Mouse (Mus musculus) neural tube, embryonic 15.5 days (tissue): ENCODE results near the gene Gm6657. TPM values are rescaled to one million over a fixed set of nuclear protein-coding genes. Genes with fewer than 3 reads are reported as not detected.

Source experiments
- ATAC-seq: fragments of 200-750 bp; cut with Nextera tagmentation; 2 replicates; pipeline ENCODE4 v1.8.0; 2017; ENCODE audit warnings: mild to moderate bottlenecking, moderate TSS enrichment, moderate library complexity; ENCODE audit not compliant: low FRiP score
- H3K27ac ChIP-seq: fragments of 300-500 bp; sonication (generic); replicated peaks from 2 replicates; pipeline ENCODE4 v1.5.1; 2015; ENCODE audit warnings: mild to moderate bottlenecking, inconsistent platforms
- H3K27me3 ChIP-seq: fragments of 300-500 bp; sonication (generic); replicated peaks from 2 replicates; pipeline ENCODE4 v1.6.1; 2015; ENCODE audit warnings: inconsistent platforms
- H3K36me3 ChIP-seq: fragments of 300-500 bp; sonication (generic); 2 replicates; pipeline ENCODE4 v1.6.1; 2015; ENCODE audit warnings: inconsistent platforms
- H3K4me1 ChIP-seq: fragments of 300-500 bp; sonication (generic); 2 replicates; pipeline ENCODE4 v1.6.1; 2015; ENCODE audit warnings: inconsistent platforms
- H3K4me2 ChIP-seq: fragments of 300-500 bp; sonication (generic); 2 replicates; pipeline ENCODE4 v1.6.1; 2015; ENCODE audit warnings: inconsistent platforms, mild to moderate bottlenecking, moderate library complexity
- H3K4me3 ChIP-seq: fragments of 300-500 bp; sonication (generic); replicated peaks from 2 replicates; pipeline ENCODE4 v1.5.1; 2015; ENCODE audit warnings: mild to moderate bottlenecking, inconsistent platforms
- H3K9ac ChIP-seq: fragments of 300-500 bp; sonication (generic); replicated peaks from 2 replicates; pipeline ENCODE4 v1.6.1; 2015; ENCODE audit warnings: mild to moderate bottlenecking, inconsistent platforms
- H3K9me3 ChIP-seq: fragments of 300-500 bp; sonication (generic); replicated peaks from 2 replicates; pipeline ENCODE4 v1.6.1; 2016; ENCODE audit warnings: inconsistent platforms
- WGBS: fragments of 180-500 bp; shearing (Covaris S2); methylation state at CpG from one replicate; pipeline ENCODE4 v1.1.7; 2015; ENCODE audit warnings: mixed read lengths; 5-methylcytosine and 5-hydroxymethylcytosine counted together
- polyA plus RNA-seq: library from polyadenylated mRNA; unstranded; fragments of >200 nt; fragmentation: Nextera tagmentation; extraction: Ambion mirVana; gene quantifications from 2 replicates; pipeline ENCODE4 v1.2.1, GENCODE M21; 2015

The Gm6657 gene
- not detected in 2 replicates for polyA plus RNA-seq

GRCm38 (mm10) chr12:78193942-78194341 is at the start of gene Gm6657:
Gene Gm6657, plus strand, starts transcription at chr12:78194242.
- H3K27me3 ChIP-seq: no peaks in the 10 kb centered on the region
- H3K4me1 ChIP-seq: no peaks in the 10 kb centered on the region
- H3K27ac ChIP-seq: no peak within 1 kb of the TSS
- no peaks in the 10 kb centered on the region for H3K9me3 ChIP-seq
- ATAC-seq: no peak
- H3K9ac ChIP-seq: no peak within 1 kb of the TSS
- H3K4me3 ChIP-seq: no peak within 1 kb of the TSS
- H3K4me2 ChIP-seq: no peak within 1 kb of the TSS
- no peaks in the 10 kb centered on the region for H3K36me3 ChIP-seq

GRCm38 (mm10) chr12:78153308-78154002 is 40.6 kb upstream of the Gm6657 start:
- H3K9ac ChIP-seq: no peak overlapping the region
- no peak overlapping the region for H3K4me3 ChIP-seq
- no peak overlapping the region for H3K27ac ChIP-seq
- no peaks in the 10 kb centered on the region for H3K9me3 ChIP-seq
- peak overlapping the region; percentile 16; the same call in 1 of the 2 replicates for H3K4me2 ChIP-seq
- no peaks in the 10 kb centered on the region for H3K27me3 ChIP-seq
- peaks cover 5% of the 10 kb centered on the region; the same call in 1 of the 2 replicates for H3K4me1 ChIP-seq
- 0 out of 2 replicates have a peak, but pooled peaks have one; percentile 41 for ATAC-seq
- H3K36me3 ChIP-seq: no peaks in the 10 kb centered on the region
- 23% methylated on average over 7 of the region's 7 CpGs for WGBS

- Histone ChIP-seq H3K4me1 (no peaks in the 10 kb centered on the region), H3K9me3 (no peaks in the 10 kb centered on the region), H3K36me3 (no peaks in the 10 kb centered on the region), H3K9ac (no peak overlapping the region), H3K4me3 (no peak overlapping the region), H3K4me2 (no peak overlapping the region), H3K27me3 (no peaks in the 10 kb centered on the region), H3K27ac (no peak overlapping the region)
- no peak for ATAC-seq
Measured at GRCm38 (mm10) chr12:78170178-78170577, 23.9 kb upstream of the Gm6657 start.

DNA sequence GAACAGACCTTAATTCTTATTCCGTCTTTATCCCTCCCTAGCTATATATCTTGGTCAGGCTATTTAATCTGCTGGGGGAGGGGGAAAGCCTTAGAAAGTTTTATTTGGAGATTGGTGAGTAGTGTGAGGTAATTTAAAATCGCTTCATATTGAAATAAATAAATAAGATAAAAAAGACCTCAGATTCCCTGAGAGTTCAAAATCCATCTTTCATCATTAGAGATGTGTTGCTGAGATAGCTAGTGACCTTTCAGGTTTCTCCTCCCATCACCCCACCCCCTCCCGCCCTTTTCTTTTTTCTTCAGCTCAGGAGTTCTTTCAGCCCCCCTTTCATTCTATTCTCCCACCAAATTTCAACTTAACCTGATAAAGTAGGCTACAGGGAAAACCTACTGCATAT is 20.1 kb upstream of the Gm6657 start:
- H3K4me1 ChIP-seq: no peaks in the 10 kb centered on the region
- WGBS: 84% methylated on average over 3 of the region's 3 CpGs
- H3K4me2 ChIP-seq: no peak overlapping the region
- H3K36me3 ChIP-seq: no peaks in the 10 kb centered on the region
- no peak for ATAC-seq
- H3K27ac ChIP-seq: no peak overlapping the region
- no peaks in the 10 kb centered on the region for H3K27me3 ChIP-seq
- no peak overlapping the region for H3K4me3 ChIP-seq
- no peak overlapping the region for H3K9ac ChIP-seq
- H3K9me3 ChIP-seq: no peaks in the 10 kb centered on the region

GRCm38 (mm10) chr12:78174671-78175070 is 19.4 kb upstream of the Gm6657 start:
- H3K4me2 ChIP-seq: no peak overlapping the region
- H3K4me3 ChIP-seq: no peak overlapping the region
- H3K36me3 ChIP-seq: no peaks in the 10 kb centered on the region
- no peak overlapping the region for H3K27ac ChIP-seq
- no peaks in the 10 kb centered on the region for H3K9me3 ChIP-seq
- no peaks in the 10 kb centered on the region for H3K27me3 ChIP-seq
- no peak overlapping the region for H3K9ac ChIP-seq
- no peaks in the 10 kb centered on the region for H3K4me1 ChIP-seq
- WGBS: 90% methylated on average over 4 of the region's 4 CpGs
- no peak for ATAC-seq

DNA sequence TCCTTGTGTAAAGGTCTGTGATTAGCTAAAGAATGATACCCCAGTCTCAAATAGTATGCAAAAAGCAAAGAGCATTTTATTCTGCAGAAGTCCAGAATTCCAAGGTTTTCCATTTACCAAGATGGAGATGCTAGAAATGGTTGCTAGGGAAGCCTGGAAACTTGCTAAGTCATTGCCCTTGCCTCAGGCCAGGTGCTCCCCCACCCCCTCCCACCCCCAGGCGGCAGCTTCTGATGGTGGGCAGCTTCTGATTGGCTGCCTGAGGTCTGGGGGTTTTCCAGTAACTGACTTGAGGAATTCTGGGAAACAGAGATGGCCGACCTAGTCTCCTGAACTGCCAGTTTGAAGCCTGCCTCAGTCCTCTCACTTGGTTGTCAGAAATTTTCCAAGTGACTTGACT is 12.6 kb upstream of the Gm6657 start:
- Histone ChIP-seq H3K9me3 (no peaks in the 10 kb centered on the region), H3K4me1 (no peaks in the 10 kb centered on the region), H3K4me3 (no peak overlapping the region), H3K27ac (no peak overlapping the region), H3K27me3 (no peaks in the 10 kb centered on the region), H3K36me3 (no peaks in the 10 kb centered on the region), H3K4me2 (no peak overlapping the region), H3K9ac (no peak overlapping the region)
- no peak for ATAC-seq
- 75% methylated on average over 2 of the region's 2 CpGs for WGBS

- no peaks in the 10 kb centered on the region for H3K9me3 ChIP-seq
- no peaks in the 10 kb centered on the region for H3K27me3 ChIP-seq
- H3K4me2 ChIP-seq: no peak overlapping the region
- no peaks in the 10 kb centered on the region for H3K36me3 ChIP-seq
- no peak overlapping the region for H3K27ac ChIP-seq
- H3K4me1 ChIP-seq: no peaks in the 10 kb centered on the region
- ATAC-seq: no peak
- no peak overlapping the region for H3K4me3 ChIP-seq
- 80% methylated on average over 2 of the region's 2 CpGs for WGBS
- no peak overlapping the region for H3K9ac ChIP-seq
Measured at GRCm38 (mm10) chr12:78195368-78195767, 1.3 kb downstream of the Gm6657 start.

GRCm38 (mm10) chr12:78203646-78204045 is 9.6 kb downstream of the Gm6657 start:
- Histone ChIP-seq H3K9ac (no peak overlapping the region), H3K36me3 (no peaks in the 10 kb centered on the region), H3K9me3 (no peaks in the 10 kb centered on the region), H3K4me1 (0 out of 2 replicates have a peak, but pooled peaks cover 8% of the 10 kb centered on the region), H3K4me2 (no peak overlapping the region), H3K27ac (no peak overlapping the region), H3K4me3 (no peak overlapping the region), H3K27me3 (no peaks in the 10 kb centered on the region)
- ATAC-seq: no peak
- WGBS: 41% methylated on average over 5 of the region's 5 CpGs

DNA sequence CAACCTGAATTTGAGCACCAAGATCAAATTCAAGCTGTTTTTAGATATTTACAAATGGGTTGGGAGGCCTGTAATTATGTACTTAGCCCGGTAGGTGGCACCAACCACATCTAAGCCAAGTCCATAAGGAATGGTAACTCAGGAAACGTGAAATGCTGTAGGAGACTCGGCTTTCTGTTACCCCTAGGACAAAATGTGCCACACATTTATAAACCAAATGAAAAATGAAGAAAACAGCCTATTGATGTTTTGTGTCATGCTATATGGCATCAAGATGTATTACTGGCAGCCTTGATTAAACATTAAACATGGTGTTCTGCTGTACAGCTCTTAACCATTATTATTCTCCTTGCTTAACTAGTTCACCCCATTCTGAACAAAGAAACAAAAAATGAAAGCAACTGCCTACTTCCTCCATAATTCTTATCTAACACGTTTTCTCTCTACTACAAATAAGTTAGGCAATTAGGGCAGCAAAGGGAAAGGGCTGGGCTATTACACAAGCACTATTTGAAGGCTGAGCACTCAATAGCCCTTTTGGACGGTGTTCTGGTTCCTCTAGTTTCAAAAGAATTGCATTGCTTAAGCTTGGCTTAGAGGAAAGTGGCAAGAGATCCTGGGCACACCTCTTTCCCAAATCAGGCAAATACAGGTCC is 12.0 kb downstream of the Gm6657 start:
- H3K27ac ChIP-seq: no peak overlapping the region
- ATAC-seq: no peak
- no peaks in the 10 kb centered on the region for H3K27me3 ChIP-seq
- H3K4me3 ChIP-seq: 0 out of 2 replicates have a peak overlapping the region, but pooled peaks have one; percentile 8
- H3K4me1 ChIP-seq: 0 out of 2 replicates have a peak, but pooled peaks cover 8% of the 10 kb centered on the region
- no peaks in the 10 kb centered on the region for H3K36me3 ChIP-seq
- H3K9me3 ChIP-seq: no peaks in the 10 kb centered on the region
- peak overlapping the region; percentile 34 for H3K4me2 ChIP-seq
- WGBS: 4% methylated on average over 5 of the region's 5 CpGs
- H3K9ac ChIP-seq: no peak overlapping the region

DNA sequence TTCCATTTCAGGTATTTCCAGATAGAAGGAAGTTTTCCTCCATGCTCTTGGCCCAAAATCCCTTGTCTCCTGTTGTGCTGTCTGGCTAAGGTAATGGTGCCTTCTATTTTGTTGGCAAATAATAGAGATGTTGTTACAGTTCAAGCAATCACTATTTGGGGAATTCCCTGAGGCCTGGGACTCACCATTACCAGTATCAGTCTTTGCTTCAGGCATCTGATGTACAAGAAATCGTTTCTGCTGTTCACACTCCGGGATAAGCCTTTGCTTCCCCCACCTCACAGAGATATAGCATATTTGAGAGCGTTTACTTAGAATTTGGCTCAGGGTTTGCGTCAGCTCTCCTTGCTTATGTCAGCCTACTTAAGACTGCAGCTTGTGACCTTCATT is 12.5 kb downstream of the Gm6657 start:
- no peak overlapping the region for H3K4me3 ChIP-seq
- 85% methylated on average over 4 of the region's 4 CpGs for WGBS
- H3K4me1 ChIP-seq: 0 out of 2 replicates have a peak, but pooled peaks cover 8% of the 10 kb centered on the region
- no peak overlapping the region for H3K27ac ChIP-seq
- no peak overlapping the region for H3K9ac ChIP-seq
- H3K9me3 ChIP-seq: no peaks in the 10 kb centered on the region
- ATAC-seq: no peak
- H3K4me2 ChIP-seq: no peak overlapping the region
- H3K27me3 ChIP-seq: no peaks in the 10 kb centered on the region
- no peaks in the 10 kb centered on the region for H3K36me3 ChIP-seq

GRCm38 (mm10) chr12:78209856-78210255 is 15.8 kb downstream of the Gm6657 start:
- Histone ChIP-seq H3K27me3 (no peaks in the 10 kb centered on the region), H3K4me1 (0 out of 2 replicates have a peak, but pooled peaks cover 8% of the 10 kb centered on the region), H3K9ac (no peak overlapping the region), H3K36me3 (no peaks in the 10 kb centered on the region), H3K27ac (no peak overlapping the region), H3K4me2 (no peak overlapping the region), H3K4me3 (no peak overlapping the region), H3K9me3 (no peaks in the 10 kb centered on the region)
- 90% methylated on average over 2 of the region's 2 CpGs for WGBS
- no peak for ATAC-seq

- no peak overlapping the region for H3K9ac ChIP-seq
- H3K36me3 ChIP-seq: no peaks in the 10 kb centered on the region
- no peaks in the 10 kb centered on the region for H3K9me3 ChIP-seq
- no peaks in the 10 kb centered on the region for H3K4me1 ChIP-seq
- H3K27ac ChIP-seq: no peak overlapping the region
- H3K27me3 ChIP-seq: no peaks in the 10 kb centered on the region
- no peak overlapping the region for H3K4me3 ChIP-seq
- no peak overlapping the region for H3K4me2 ChIP-seq
- ATAC-seq: no peak
- 85% methylated on average over 6 of the region's 6 CpGs for WGBS
Measured at GRCm38 (mm10) chr12:78215490-78215889, 21.4 kb downstream of the Gm6657 start.
